ENCODE assay signal across 27 mouse cellular contexts in genomic region chr4:82454989-82455388, GRCm38 (mm10).
A peak's percentile ranks its signal among the peaks of the same experiment; 100 is the strongest.
DNase-seq lines count a peak whose midpoint lies in the region; ATAC-seq and TF ChIP-seq lines count a peak whose summit lies in the region.
"Had no signal": no experiment of that assay in that cellular context is flagged by ENCODE, and none has a peak within 500 bp of the region (broad histone marks: within the 10 kb centered on the region; RNA-seq: fewer than 3 reads in every experiment).

No protein-coding gene starts in this region.

- no peak overlapping the region for H3K4me2 ChIP-seq in kidney, embryonic 15.5 days
- no peak overlapping the region for H3K4me2 ChIP-seq in lung, embryonic 16.5 days (ENCODE audit: low read depth, low read length)
- H3K4me2 ChIP-seq: embryonic facial prominence, embryonic 12.5 days; heart, embryonic 12.5 days; liver, embryonic 11.5 days; midbrain, embryonic 15.5 days; neural tube, embryonic 12.5 days had no signal

- no peaks in the 10 kb centered on the region for H3K9me3 ChIP-seq in kidney, embryonic 15.5 days (replicated peaks)
- H3K9me3 ChIP-seq in lung, embryonic 16.5 days (ENCODE audit: control insufficient read depth, low read length), result no peaks in the 10 kb centered on the region
- H3K9me3 ChIP-seq: embryonic facial prominence, embryonic 12.5 days; heart, embryonic 12.5 days; hindbrain, embryonic 10.5 days; midbrain, embryonic 15.5 days; neural tube, embryonic 12.5 days had no signal

- H3K36me3 ChIP-seq in kidney, embryonic 15.5 days, result no peaks in the 10 kb centered on the region
- no peaks in the 10 kb centered on the region for H3K36me3 ChIP-seq in lung, embryonic 16.5 days (ENCODE audit: control insufficient read depth, insufficient read depth, low read length)
- H3K36me3 ChIP-seq: embryonic facial prominence, embryonic 12.5 days; hindbrain, embryonic 10.5 days; midbrain, embryonic 15.5 days; neural tube, embryonic 12.5 days had no signal

- no peak overlapping the region for H3K9ac ChIP-seq in kidney, embryonic 15.5 days
- H3K9ac ChIP-seq in lung, embryonic 16.5 days (ENCODE audit: low read length), result no peak overlapping the region
- H3K9ac ChIP-seq: embryonic facial prominence, embryonic 12.5 days; heart, embryonic 12.5 days; liver, postnatal 0 days; midbrain, embryonic 15.5 days; neural tube, embryonic 12.5 days had no signal

- WGBS in kidney, embryonic 15.5 days, result 80% methylated on average over 4 of the region's 4 CpGs
- WGBS in lung, embryonic 16.5 days, result 56% methylated on average over 4 of the region's 4 CpGs
- WGBS in lung, adult 2 months, result 60% methylated on average over 4 of the region's 4 CpGs

- peaks cover 34% of the 10 kb centered on the region for H3K4me1 ChIP-seq in kidney, embryonic 15.5 days
- peaks cover 45% of the 10 kb centered on the region for H3K4me1 ChIP-seq in lung, embryonic 16.5 days (replicated peaks; ENCODE audit: control insufficient read depth, insufficient read depth, low read length)
- H3K4me1 ChIP-seq in lung, adult 2 months (ENCODE audit: control insufficient read depth, insufficient read depth, low read length), result peaks cover 22% of the 10 kb centered on the region
- H3K4me1 ChIP-seq: hindbrain, embryonic 10.5 days; neural tube, embryonic 12.5 days had no signal

- no peak for TF ChIP-seq CTCF in lung, adult 2 months (IDR thresholded peaks at IDR 0.05; ENCODE audit: insufficient read depth, low read length)

- ATAC-seq in cerebellum, adult (ENCODE audit: insufficient number of reproducible peaks, low FRiP score, low TSS enrichment), result no peak
- ATAC-seq in kidney, embryonic 15.5 days (replicated peaks; ENCODE audit: low FRiP score), result no peak
- ATAC-seq in lung, embryonic 16.5 days (ENCODE audit: low read depth), result peak; percentile 37; the same call in 1 of the 2 replicates
- no peak for ATAC-seq in erythroblast, adult 5-6 weeks (replicated peaks; ENCODE audit: low FRiP score, poor library complexity, severe bottlenecking)
- ATAC-seq: hindbrain, postnatal 0 days; intestine, embryonic 16.5 days; liver, postnatal 0 days; midbrain, embryonic 15.5 days had no signal

- H3K27ac ChIP-seq in kidney, embryonic 15.5 days, result peak overlapping the region; percentile 70; the same call in 1 of the 2 replicates
- no peak overlapping the region for H3K27ac ChIP-seq in lung, embryonic 16.5 days (ENCODE audit: low read length)
- H3K27ac ChIP-seq: embryonic facial prominence, embryonic 12.5 days; hindbrain, embryonic 10.5 days; hindbrain, postnatal 0 days; left cerebral cortex, adult 2 months; macrophage; midbrain, embryonic 15.5 days; neural tube, embryonic 12.5 days had no signal

- TF ChIP-seq POLR2A in lung, adult 2 months (IDR thresholded peaks at IDR 0.05; ENCODE audit: borderline replicate concordance, extremely low read depth, low read depth, low read length), result no peak

- H3K27me3 ChIP-seq in kidney, embryonic 15.5 days, result no peaks in the 10 kb centered on the region; the same call in 1 of the 2 replicates
- H3K27me3 ChIP-seq in lung, embryonic 16.5 days (ENCODE audit: control insufficient read depth, insufficient read depth, low read depth, low read length), result no peaks in the 10 kb centered on the region
- H3K27me3 ChIP-seq: embryonic facial prominence, embryonic 12.5 days; heart, embryonic 12.5 days; midbrain, embryonic 15.5 days; neural tube, embryonic 12.5 days had no signal

- H3K4me3 ChIP-seq in kidney, embryonic 15.5 days (replicated peaks), result no peak overlapping the region
- H3K4me3 ChIP-seq in lung, embryonic 16.5 days (ENCODE audit: low read length), result no peak overlapping the region
- H3K4me3 ChIP-seq in lung, adult 2 months (replicated peaks; ENCODE audit: extremely low read depth, low read depth, low read length), result no peak overlapping the region
- H3K4me3 ChIP-seq: embryonic facial prominence, embryonic 12.5 days; erythroblast, embryonic 14.5 days; heart, embryonic 12.5 days; hindbrain, embryonic 10.5 days; left cerebral cortex, adult 2 months; midbrain, embryonic 15.5 days; neural tube, embryonic 12.5 days had no signal

- peak; percentile 30 to 51 for DNase-seq in cerebellum, postnatal 14 days
- DNase-seq in kidney, postnatal 4 days, result no peak
- DNase-seq in lung, adult 2 months, result no peak
- DNase-seq in ovary, postnatal 36 days (ENCODE audit: low spot score), result no peak
- DNase-seq: adrenal gland, postnatal 10 days; cerebellum, adult 9-11 months; gastrocnemius, postnatal 10 days; heart, postnatal 10 days; kidney, adult 9 months; kidney, postnatal 25 days; liver, postnatal 0 days; retina, postnatal 1 day had no signal

Comparison
In these comparisons a context has a peak if more than half of its experiments do, and no peak if none do; other contexts are left out.
1. DNase-seq: peak in cerebellum, postnatal 14 days (2 of 2); none in kidney, postnatal 4 days (0 of 2), lung, adult 2 months (single experiment) and ovary, postnatal 36 days (single experiment).